In the genomic region with DNA sequence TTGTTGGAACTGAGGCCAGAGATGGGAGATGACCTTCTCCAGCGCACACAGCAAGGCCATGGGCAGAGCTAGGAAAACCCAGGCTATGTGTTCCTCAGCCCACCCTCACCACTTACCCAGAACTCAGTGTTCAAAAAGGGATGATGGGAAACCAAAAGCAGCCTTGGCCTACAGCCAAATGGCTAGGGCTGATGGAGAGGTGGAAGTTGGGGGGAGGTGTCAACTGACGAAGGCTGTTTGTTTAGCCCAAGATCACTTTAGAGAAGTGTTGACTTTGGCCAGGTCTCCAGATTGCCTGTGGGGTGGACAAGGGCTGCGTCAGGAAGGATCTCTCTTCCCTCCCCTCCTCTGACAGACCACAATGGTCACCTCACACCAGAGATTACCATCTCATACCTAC, we compare ENCODE assay signal across 11 mouse cellular contexts. TPM values are rescaled to one million over a fixed set of nuclear protein-coding genes. Genes with fewer than 3 reads are reported as not detected.
A peak's percentile ranks its signal among the peaks of the same experiment; 100 is the strongest.
DNase-seq lines count a peak whose midpoint lies in the region; ATAC-seq and TF ChIP-seq lines count a peak whose summit lies in the region.
"Had no signal": no experiment of that assay in that cellular context is flagged by ENCODE, and none has a peak within 500 bp of the region (broad histone marks: within the 10 kb centered on the region; RNA-seq: fewer than 3 reads in every experiment).

No protein-coding gene starts in this region.

- peak; percentile 76 for TF ChIP-seq EP300 in lung, postnatal 0 days (IDR thresholded peaks at IDR 0.05)

- peak; percentile 32 for DNase-seq in hindbrain, postnatal 0 days (ENCODE audit: low spot score)
- DNase-seq in MN1 (ENCODE audit: low spot score): peak; percentile 48
- peak; percentile 39 for DNase-seq in forebrain, embryonic 14.5 days (ENCODE audit: low spot score)
- peak; percentile 93 for DNase-seq in lung, postnatal 0 days (ENCODE audit: low spot score)
- no peak for DNase-seq in gastrocnemius, postnatal 14 days
- no peak for DNase-seq in gastrocnemius, adult 8-10 months (ENCODE audit: low spot score in 2 of 2)
- DNase-seq: gastrocnemius, adult 2 months; retina, postnatal 1 day had no signal

- no peak for ATAC-seq in hindbrain, postnatal 0 days
- no peak for ATAC-seq in hindbrain, embryonic 13.5 days (ENCODE audit: low FRiP score)
- ATAC-seq in forebrain, embryonic 14.5 days: no peak; the same call in 1 of the 2 replicates
- peak; percentile 90 for ATAC-seq in lung, postnatal 0 days
- ATAC-seq in megakaryocyte, adult 5-6 weeks (ENCODE audit: poor library complexity, severe bottlenecking): no peak

- H3K4me3 ChIP-seq in hindbrain, postnatal 0 days (ENCODE audit: low read length): no peak overlapping the region
- H3K4me3 ChIP-seq in hindbrain, embryonic 13.5 days: no peak overlapping the region
- no peak overlapping the region for H3K4me3 ChIP-seq in forebrain, embryonic 14.5 days (ENCODE audit: low read depth, low read length)
- no peak overlapping the region for H3K4me3 ChIP-seq in lung, postnatal 0 days (ENCODE audit: low read depth, low read length)
- H3K4me3 ChIP-seq: gastrocnemius, adult 2 months; limb, embryonic 15.5 days had no signal

- H3K4me2 ChIP-seq in hindbrain, postnatal 0 days (ENCODE audit: low read depth, low read length): no peak overlapping the region
- H3K4me2 ChIP-seq in hindbrain, embryonic 13.5 days: no peak overlapping the region
- no peak overlapping the region for H3K4me2 ChIP-seq in forebrain, embryonic 14.5 days (ENCODE audit: low read length)
- H3K4me2 ChIP-seq in lung, postnatal 0 days (replicated peaks; ENCODE audit: low read depth, low read length): no peak overlapping the region
- H3K4me2 ChIP-seq: limb, embryonic 15.5 days had no signal

- no peaks in the 10 kb centered on the region for H3K36me3 ChIP-seq in hindbrain, postnatal 0 days (ENCODE audit: insufficient read depth, low read length)
- no peaks in the 10 kb centered on the region for H3K36me3 ChIP-seq in hindbrain, embryonic 13.5 days
- H3K36me3 ChIP-seq in forebrain, embryonic 14.5 days (ENCODE audit: control insufficient read depth, insufficient read depth, low read length): no peaks in the 10 kb centered on the region
- H3K36me3 ChIP-seq in lung, postnatal 0 days (ENCODE audit: insufficient read depth, low read length): no peaks in the 10 kb centered on the region
- H3K36me3 ChIP-seq: limb, embryonic 15.5 days had no signal

- intact Hi-C loops in gastrocnemius, postnatal 14 days (cut with DNase I; ENCODE audit: low total_unique reads): no loop called here

- no peak overlapping the region for H3K27ac ChIP-seq in hindbrain, postnatal 0 days
- H3K27ac ChIP-seq in hindbrain, embryonic 13.5 days: no peak overlapping the region
- H3K27ac ChIP-seq in forebrain, embryonic 14.5 days (ENCODE audit: low read depth, low read length): peak overlapping the region; percentile 63; the same call in 1 of the 2 replicates
- peak overlapping the region; percentile 52 for H3K27ac ChIP-seq in lung, postnatal 0 days (ENCODE audit: low read length)
- H3K27ac ChIP-seq: gastrocnemius, adult 2 months; limb, embryonic 15.5 days had no signal

- H3K27me3 ChIP-seq in hindbrain, postnatal 0 days (ENCODE audit: insufficient read depth, low read length): no peaks in the 10 kb centered on the region
- H3K27me3 ChIP-seq in hindbrain, embryonic 13.5 days: peaks cover 27% of the 10 kb centered on the region
- H3K27me3 ChIP-seq in forebrain, embryonic 14.5 days (replicated peaks; ENCODE audit: control insufficient read depth, insufficient read depth, low read length): 0 out of 2 replicates have a peak, but pooled peaks cover 7% of the 10 kb centered on the region
- no peaks in the 10 kb centered on the region for H3K27me3 ChIP-seq in lung, postnatal 0 days (replicated peaks; ENCODE audit: insufficient read depth, low read length)
- H3K27me3 ChIP-seq: limb, embryonic 15.5 days had no signal

- no peaks in the 10 kb centered on the region for H3K9me3 ChIP-seq in hindbrain, postnatal 0 days (ENCODE audit: low read length)
- H3K9me3 ChIP-seq in hindbrain, embryonic 13.5 days: no peaks in the 10 kb centered on the region
- H3K9me3 ChIP-seq in forebrain, embryonic 14.5 days (replicated peaks; ENCODE audit: control insufficient read depth, low read length): no peaks in the 10 kb centered on the region
- no peaks in the 10 kb centered on the region for H3K9me3 ChIP-seq in lung, postnatal 0 days (ENCODE audit: low read length)
- H3K9me3 ChIP-seq: limb, embryonic 15.5 days had no signal

- no peak for TF ChIP-seq CTCF in hindbrain, postnatal 0 days (IDR thresholded peaks at IDR 0.05; ENCODE audit: low read depth)
- TF ChIP-seq CTCF in lung, postnatal 0 days (IDR thresholded peaks at IDR 0.05): no peak

- no peaks in the 10 kb centered on the region for H3K4me1 ChIP-seq in hindbrain, postnatal 0 days (ENCODE audit: insufficient read depth, low read length)
- 0 out of 2 replicates have a peak, but pooled peaks cover 7% of the 10 kb centered on the region for H3K4me1 ChIP-seq in hindbrain, embryonic 13.5 days (replicated peaks)
- peaks cover 10% of the 10 kb centered on the region for H3K4me1 ChIP-seq in forebrain, embryonic 14.5 days (ENCODE audit: control insufficient read depth, insufficient read depth, low read length)
- no peaks in the 10 kb centered on the region for H3K4me1 ChIP-seq in lung, postnatal 0 days (ENCODE audit: insufficient read depth, low read depth, low read length)

- WGBS in hindbrain, postnatal 0 days: 48% methylated on average over 3 of the region's 3 CpGs
- 67% methylated on average over 3 of the region's 3 CpGs for WGBS in hindbrain, embryonic 13.5 days
- 61% methylated on average over 3 of the region's 3 CpGs for WGBS in forebrain, embryonic 14.5 days
- WGBS in lung, postnatal 0 days: 19% methylated on average over 3 of the region's 3 CpGs

- H3K9ac ChIP-seq in hindbrain, postnatal 0 days (replicated peaks; ENCODE audit: low read length): no peak overlapping the region
- no peak overlapping the region for H3K9ac ChIP-seq in hindbrain, embryonic 13.5 days
- no peak overlapping the region for H3K9ac ChIP-seq in forebrain, embryonic 14.5 days (ENCODE audit: low read length)
- no peak overlapping the region for H3K9ac ChIP-seq in lung, postnatal 0 days (replicated peaks; ENCODE audit: low read depth)
- H3K9ac ChIP-seq: limb, embryonic 15.5 days had no signal

RNA-seq across cellular contexts. Expression of a gene that starts 34.8 kb away (rescaled TPM):
- 30.8 and 33.4 TPM in 2 replicates for total RNA-seq in hindbrain, postnatal 0 days (2014; rRNA removed)
- 23.4 and 27.9 TPM in 2 replicates for polyA plus RNA-seq in hindbrain, postnatal 0 days (2015; fragmentation: Nextera tagmentation; extraction: Ambion mirVana)
- 19.2 and 20.0 TPM in 2 replicates for polyA plus RNA-seq in hindbrain, embryonic 13.5 days (2015; fragmentation: Nextera tagmentation; extraction: Ambion mirVana)
- polyA plus RNA-seq in forebrain, embryonic 14.5 days (2014; fragmentation: Nextera tagmentation; extraction: Ambion mirVana): 9.3 and 10.5 TPM in 2 replicates
- polyA plus RNA-seq in lung, postnatal 0 days (2015; fragmentation: Nextera tagmentation; extraction: Ambion mirVana): 2.5 and 3.3 TPM in 2 replicates
- 1 to 10 TPM; 1.1 to 1.4 TPM for total RNA-seq in gastrocnemius, postnatal 14 days (2021)
- total RNA-seq in gastrocnemius, adult 8-10 months (2022): under 1 TPM; 0.36 to 0.67 (median 0.45) TPM
- 2.0 and 2.1 TPM in 2 replicates for total RNA-seq in megakaryocyte, adult 5-6 weeks (2015)
- total RNA-seq in megakaryocyte, adult 5-6 weeks (2017): 0.81 and 0.84 TPM in 2 replicates

RNA-seq across cellular contexts. Expression of a gene that starts 44.1 kb away (rescaled TPM):
- total RNA-seq in hindbrain, postnatal 0 days (2014; rRNA removed): 32.7 and 35.0 TPM in 2 replicates
- 32.9 and 33.0 TPM in 2 replicates for polyA plus RNA-seq in hindbrain, postnatal 0 days (2015; fragmentation: Nextera tagmentation; extraction: Ambion mirVana)
- polyA plus RNA-seq in hindbrain, embryonic 13.5 days (2015; fragmentation: Nextera tagmentation; extraction: Ambion mirVana): 18.4 and 19.9 TPM in 2 replicates
- 10.6 and 11.7 TPM in 2 replicates for polyA plus RNA-seq in forebrain, embryonic 14.5 days (2014; fragmentation: Nextera tagmentation; extraction: Ambion mirVana)
- 39.0 and 42.2 TPM in 2 replicates for polyA plus RNA-seq in lung, postnatal 0 days (2015; fragmentation: Nextera tagmentation; extraction: Ambion mirVana)
- total RNA-seq in gastrocnemius, postnatal 14 days (2021): 1 to 10 TPM; 1.8 to 2.6 TPM
- 1 to 10 TPM; 2.1 to 3.8 (median 2.7) TPM for total RNA-seq in gastrocnemius, adult 8-10 months (2022)
- total RNA-seq in megakaryocyte, adult 5-6 weeks (2015): 0.25 and 0.38 TPM in 2 replicates
- total RNA-seq in megakaryocyte, adult 5-6 weeks (2017): 0.29 and 1.5 TPM in 2 replicates

Comparison
In these comparisons a context has a peak if more than half of its experiments do, and no peak if none do; other contexts are left out.
1. DNase-seq: peak in hindbrain, postnatal 0 days (single experiment), MN1 (single experiment), forebrain, embryonic 14.5 days (single experiment) and lung, postnatal 0 days (single experiment); none in gastrocnemius, postnatal 14 days (single experiment) and gastrocnemius, adult 8-10 months (0 of 2).
2. H3K27ac ChIP-seq: peak in forebrain, embryonic 14.5 days (single experiment) and lung, postnatal 0 days (single experiment); none in hindbrain, postnatal 0 days (single experiment) and hindbrain, embryonic 13.5 days (single experiment).
3. RNA of a gene that starts 34.8 kb away (total RNA-seq): 30.8 to 33.4 TPM in hindbrain, postnatal 0 days; 0.81 to 2.1 TPM in megakaryocyte, adult 5-6 weeks, 1.1 to 1.4 TPM in gastrocnemius, postnatal 14 days and 0.36 to 0.67 TPM in gastrocnemius, adult 8-10 months; every median in the first group is over 10 times any median in the second.